Mouse (Mus musculus) left cerebral cortex, postnatal 14 days (tissue): ENCODE data around the gene Mtcl1. TPM values are rescaled to one million over a fixed set of nuclear protein-coding genes. Genes with fewer than 3 reads are reported as not detected.

Experiments
- DNase-seq, 2 experiments: peaks; one replicate each; pipeline ENCODE4 v3.0.0; 2021 to 2022; ENCODE audit warnings: low spot score in 2 of 2, mixed read lengths in 1 of 2
- intact Hi-C: fragments of 180-260 bp; cut with DNase I; formaldehyde crosslinking; loops from one replicate; pipeline ENCODE4 v1.15.1; 2025
- long read RNA-seq, 2 experiments: library from polyadenylated mRNA; stranded (forward); transcript quantifications; one replicate each; pipeline ENCODE4 v2.0.0; 2021
- total RNA-seq, 2 experiments: library from RNA; stranded (reverse); gene quantifications; 2 replicates each; pipeline ENCODE4 v1.2.3; 2021

Mtcl1 gene
- total RNA-seq = 10 to 100 TPM; 62.7 to 87.2 TPM
- long read RNA-seq, experiment 1, partial matches to known transcripts = 19 of 26 reads
- long read RNA-seq, experiment 1, other reads (novel, unspliced or antisense) = 7 of 26 reads
- long read RNA-seq, experiment 2, full-length matches to known transcripts = 6 of 21 reads
- long read RNA-seq, experiment 2, partial matches to known transcripts = 9 of 21 reads
- long read RNA-seq, experiment 2, other reads (novel, unspliced or antisense) = 6 of 21 reads

- intact Hi-C loops = loop anchor here (2.0 kb wide), 3 partner anchors 35 to 215 kb away; no protein-coding TSS in a partner anchor
Observed at GRCm38 (mm10) chr17:66449460-66450341, at the start of gene Mtcl1. TSS of gene Mtcl1 (minus strand) at chr17:66449750.

GRCm38 (mm10) chr17:66498598-66498997, 49.0 kb upstream of the Mtcl1 start:
- intact Hi-C loops = no loop called here
- DNase-seq = no peak

More at GRCm38 (mm10) chr17:66449460-66450341, at the start of gene Mtcl1:
- peak; percentile 81 to 87 for DNase-seq

GRCm38 (mm10) chr17:66496589-66496988, 47.0 kb upstream of the Mtcl1 start:
- no peak for DNase-seq
- intact Hi-C loops = no loop called here

- intact Hi-C loops = no loop called here
- peak; percentile 64 to 77 for DNase-seq
Observed at GRCm38 (mm10) chr17:66490022-66490601, 40.6 kb upstream of the Mtcl1 start.

GRCm38 (mm10) chr17:66486576-66486975, 37.0 kb upstream of the Mtcl1 start:
- intact Hi-C loops = loop anchor here (10.0 kb wide), 1 partner anchor 342 kb away; no protein-coding TSS in a partner anchor

GRCm38 (mm10) chr17:66485742-66486141, 36.2 kb upstream of the Mtcl1 start:
- DNase-seq = peak; percentile 68 to 84
- intact Hi-C loops = loop anchor here (2.0 to 10.0 kb wide), 2 partner anchors 35 to 341 kb away; no protein-coding TSS in a partner anchor

More at GRCm38 (mm10) chr17:66486576-66486975, 37.0 kb upstream of the Mtcl1 start:
- DNase-seq = no peak

- intact Hi-C loops = loop anchor here (2.0 to 10.0 kb wide), 2 partner anchors 34 to 340 kb away; no protein-coding TSS in a partner anchor
- DNase-seq = no peak
Observed at GRCm38 (mm10) chr17:66484965-66485364, 35.4 kb upstream of the Mtcl1 start.

- no peak for DNase-seq
- intact Hi-C loops = loop anchor here (2.0 to 10.0 kb wide), 2 partner anchors 33 to 339 kb away; no protein-coding TSS in a partner anchor
Observed at GRCm38 (mm10) chr17:66483651-66484454, 34.3 kb upstream of the Mtcl1 start.

GRCm38 (mm10) chr17:66481295-66481694, 31.7 kb upstream of the Mtcl1 start:
- no peak for DNase-seq
- intact Hi-C loops = loop anchor here (10.0 kb wide), 1 partner anchor 336 kb away; no protein-coding TSS in a partner anchor

- intact Hi-C loops = loop anchor here (10.0 kb wide), 1 partner anchor 336 kb away; no protein-coding TSS in a partner anchor
- DNase-seq = no peak
Observed at GRCm38 (mm10) chr17:66480491-66481278, 31.1 kb upstream of the Mtcl1 start.

- no peak for DNase-seq
- intact Hi-C loops = loop anchor here (10.0 kb wide), 1 partner anchor 335 kb away; no protein-coding TSS in a partner anchor
Observed at GRCm38 (mm10) chr17:66479813-66480490, 30.4 kb upstream of the Mtcl1 start.

GRCm38 (mm10) chr17:66479311-66479710, 29.8 kb upstream of the Mtcl1 start:
- intact Hi-C loops = no loop called here
- peak; percentile 66 to 75 for DNase-seq

- DNase-seq = no peak
- intact Hi-C loops = no loop called here
Observed at GRCm38 (mm10) chr17:66473205-66473604, 23.7 kb upstream of the Mtcl1 start.

- intact Hi-C loops = no loop called here
- DNase-seq = no peak
Observed at GRCm38 (mm10) chr17:66471775-66472174, 22.2 kb upstream of the Mtcl1 start.

- no peak for DNase-seq
- intact Hi-C loops = no loop called here
Observed at GRCm38 (mm10) chr17:66471252-66471651, 21.7 kb upstream of the Mtcl1 start.

GRCm38 (mm10) chr17:66470020-66470419, 20.5 kb upstream of the Mtcl1 start:
- intact Hi-C loops = no loop called here
- no peak for DNase-seq

- intact Hi-C loops = no loop called here
- no peak for DNase-seq
Observed at GRCm38 (mm10) chr17:66457278-66457677, 7.7 kb upstream of the Mtcl1 start.
